ENCODE assay signal across 24 mouse cellular contexts in the genomic region with DNA sequence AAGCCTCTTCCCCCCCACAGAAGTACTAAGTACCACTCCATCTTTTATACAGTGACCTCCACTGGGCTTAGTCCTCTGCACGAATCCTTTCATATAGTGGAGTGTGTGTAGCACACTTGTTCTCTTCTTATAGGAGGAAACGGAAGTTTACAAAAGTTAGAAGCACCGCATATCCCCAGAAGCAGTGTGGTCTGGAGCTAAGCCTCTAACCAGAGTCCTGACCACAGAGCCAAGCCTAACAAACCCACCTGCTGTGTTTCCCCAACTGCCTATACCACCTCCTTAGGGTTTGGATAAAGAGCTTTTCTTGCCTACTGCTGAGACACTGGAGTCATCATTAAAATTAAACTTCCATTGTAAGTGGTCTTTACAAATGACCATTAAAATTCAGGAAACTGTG.
"Had no signal": no experiment of that assay in that cellular context is flagged by ENCODE, and none has a peak within 500 bp of the region (broad histone marks: within the 10 kb centered on the region; RNA-seq: fewer than 3 reads in every experiment).

No protein-coding gene starts in this region.

- H3K4me1 ChIP-seq: heart, embryonic 10.5 days; heart, embryonic 12.5 days; hindbrain, embryonic 13.5 days; hindbrain, embryonic 15.5 days; kidney, embryonic 15.5 days; limb, embryonic 13.5 days; limb, embryonic 15.5 days had no signal

- H3K9ac ChIP-seq: heart, embryonic 12.5 days; hindbrain, embryonic 13.5 days; hindbrain, embryonic 15.5 days; kidney, embryonic 15.5 days; limb, embryonic 13.5 days; limb, embryonic 15.5 days had no signal

- H3K4me3 ChIP-seq: heart, embryonic 10.5 days; heart, embryonic 12.5 days; hindbrain, embryonic 13.5 days; hindbrain, embryonic 15.5 days; kidney, embryonic 15.5 days; layer of hippocampus, adult 2 months; limb, embryonic 13.5 days; limb, embryonic 15.5 days had no signal

- H3K27ac ChIP-seq: heart, embryonic 10.5 days; hindbrain, embryonic 13.5 days; hindbrain, embryonic 15.5 days; hindbrain, postnatal 0 days; kidney, embryonic 15.5 days; kidney, postnatal 0 days; layer of hippocampus, adult 2 months; limb, embryonic 13.5 days; limb, embryonic 15.5 days had no signal

- H3K36me3 ChIP-seq: heart, embryonic 10.5 days; heart, embryonic 12.5 days; hindbrain, embryonic 13.5 days; hindbrain, embryonic 15.5 days; kidney, embryonic 15.5 days; limb, embryonic 13.5 days; limb, embryonic 15.5 days had no signal

- H3K4me2 ChIP-seq: heart, embryonic 12.5 days; hindbrain, embryonic 13.5 days; hindbrain, embryonic 15.5 days; kidney, embryonic 15.5 days; limb, embryonic 13.5 days; limb, embryonic 15.5 days had no signal

- H3K9me3 ChIP-seq: heart, embryonic 10.5 days; heart, embryonic 12.5 days; kidney, embryonic 15.5 days; limb, embryonic 13.5 days; limb, embryonic 15.5 days had no signal

- ATAC-seq: hindbrain, postnatal 0 days; intestine, embryonic 16.5 days had no signal

- DNase-seq: gastrocnemius, postnatal 14 days; gastrocnemius, postnatal 36 days; heart, adult 18-20 months; heart, postnatal 10 days; heart, postnatal 4 days; kidney, adult 11 months; kidney, adult 2 months; kidney, adult 9 months; kidney, postnatal 14 days; kidney, postnatal 4 days; layer of hippocampus, adult 9-11 months; layer of hippocampus, postnatal 36 days; left cerebral cortex, postnatal 4 days had no signal

- H3K27me3 ChIP-seq: heart, embryonic 12.5 days; hindbrain, embryonic 13.5 days; hindbrain, embryonic 15.5 days; kidney, embryonic 15.5 days; limb, embryonic 13.5 days; limb, embryonic 15.5 days had no signal
